Mouse (Mus musculus): Measurements from ENCODE around the gene Clk4. TPM values are rescaled to one million over a fixed set of nuclear protein-coding genes. Genes with fewer than 3 reads are reported as not detected.
A peak's percentile ranks its signal among the peaks of the same experiment; 100 is the strongest.

Clk4 gene
- 8.0 and 14.3 TPM in 2 replicates for polyA plus RNA-seq (2012; rRNA removed)

DNA sequence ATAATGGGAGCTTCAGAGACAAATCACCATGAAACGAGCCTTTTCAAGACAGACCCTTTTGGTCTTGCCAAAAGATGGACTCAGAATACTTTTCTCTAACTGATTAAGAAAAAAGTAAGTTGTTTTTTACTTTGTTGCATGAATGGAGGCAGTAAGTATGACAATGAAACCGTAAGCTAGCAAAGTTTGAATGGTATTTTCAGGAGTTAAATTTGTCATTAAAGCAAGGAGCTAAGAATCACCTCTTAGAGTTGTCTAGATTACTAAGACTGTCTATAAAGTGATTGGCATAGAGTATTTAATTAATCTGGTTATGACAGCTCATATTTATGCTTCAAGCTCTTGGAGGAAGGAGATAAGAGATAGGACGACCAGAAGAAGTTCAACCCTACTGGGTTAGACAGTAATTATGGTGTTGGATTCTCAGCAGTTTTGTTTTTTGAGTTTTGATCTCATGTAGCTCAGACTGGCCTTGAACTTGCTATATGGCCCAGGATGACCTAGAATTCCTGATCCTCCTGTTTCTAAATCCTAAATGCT, at the start of gene Clk4:
Gene Clk4 (plus strand): TSS at position 51 of the 540 bp plus-strand sequence.
- TF ChIP-seq POLR2A (IDR thresholded peaks at IDR 0.05; ENCODE audit: low read depth, low read length) (no peak), CTCF (IDR thresholded peaks at IDR 0.05; ENCODE audit: extremely low read depth, insufficient read length, insufficient replicate concordance, low read depth, low read length) (no peak)
- peak within 1 kb of the TSS; percentile 73 for H3K4me3 ChIP-seq (ENCODE audit: low read depth, low read length)
- H3K4me1 ChIP-seq (ENCODE audit: control insufficient read depth, insufficient read depth, insufficient read length, low read length) = 0 out of 2 replicates have a peak, but pooled peaks cover 2% of the 10 kb centered on the region
- no peaks in the 10 kb centered on the region for H3K27me3 ChIP-seq (ENCODE audit: control insufficient read depth, insufficient read depth, low read length)
- peak within 1 kb of the TSS; percentile 85 for H3K27ac ChIP-seq (ENCODE audit: insufficient read depth, low read depth, low read length)
- H3K36me3 ChIP-seq (ENCODE audit: control insufficient read depth, insufficient read depth, low read length) = no peaks in the 10 kb centered on the region
- 71% methylated on average over 3 of the region's 3 CpGs for WGBS

DNA sequence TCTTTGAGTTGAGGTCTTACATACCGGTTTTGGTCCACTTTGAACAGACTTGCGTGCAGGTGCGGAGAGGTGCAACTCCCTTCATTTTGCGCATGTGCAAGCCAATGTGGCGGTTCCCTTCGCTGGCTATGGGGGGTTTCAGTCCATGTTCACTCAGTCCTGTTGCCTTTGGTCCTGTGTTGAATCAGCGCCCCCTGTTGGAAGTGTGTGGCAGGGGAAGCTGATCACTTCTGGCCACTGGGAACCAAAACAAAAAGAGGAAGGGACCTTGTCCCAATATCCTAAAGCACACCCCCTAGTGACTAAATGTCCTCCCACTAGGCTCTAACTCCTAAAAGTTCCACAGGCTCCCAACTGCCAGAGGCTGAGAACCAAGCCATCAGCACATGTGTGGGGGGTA, 47.5 kb upstream of the Clk4 start:
- H3K4me3 ChIP-seq (ENCODE audit: low read depth, low read length) = no peak overlapping the region
- no peaks in the 10 kb centered on the region for H3K27me3 ChIP-seq (ENCODE audit: control insufficient read depth, insufficient read depth, low read length)
- no peak overlapping the region for H3K27ac ChIP-seq (ENCODE audit: insufficient read depth, low read depth, low read length)
- 90% methylated on average over 7 of the region's 7 CpGs for WGBS
- TF ChIP-seq CTCF (IDR thresholded peaks at IDR 0.05; ENCODE audit: extremely low read depth, insufficient read length, insufficient replicate concordance, low read depth, low read length) = no peak
- TF ChIP-seq POLR2A (IDR thresholded peaks at IDR 0.05; ENCODE audit: low read depth, low read length) = no peak
- H3K4me1 ChIP-seq (ENCODE audit: control insufficient read depth, insufficient read depth, insufficient read length, low read length) = no peaks in the 10 kb centered on the region
- no peaks in the 10 kb centered on the region for H3K36me3 ChIP-seq (ENCODE audit: control insufficient read depth, insufficient read depth, low read length)

DNA sequence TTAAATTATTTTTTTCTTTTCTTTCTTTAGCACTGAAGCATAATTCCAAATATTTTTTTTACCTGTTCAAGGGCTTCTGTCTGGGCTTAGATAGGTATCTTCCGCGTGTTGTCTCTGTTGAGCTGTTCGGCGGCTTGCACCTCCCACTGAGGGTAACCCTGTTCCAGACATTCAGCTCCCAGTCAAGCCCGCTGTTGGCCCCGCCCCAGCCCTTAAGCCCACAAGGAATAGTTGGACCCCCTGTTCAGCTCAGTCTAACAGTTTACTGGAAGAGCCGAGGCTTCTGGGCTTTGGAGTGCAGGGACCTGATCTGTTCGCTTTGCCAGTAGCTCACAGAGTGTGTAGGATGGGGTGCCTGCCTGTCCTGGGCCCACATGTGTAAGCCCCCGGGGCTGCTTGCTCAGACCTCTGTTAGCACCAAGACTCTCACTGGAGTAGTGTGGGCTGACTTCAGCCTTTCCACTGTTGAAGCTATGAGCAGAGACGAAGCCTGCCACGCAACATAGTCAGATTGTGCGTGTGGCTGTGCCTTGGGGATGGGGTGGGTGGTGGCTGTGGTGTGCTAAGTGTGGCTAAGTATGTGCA, 42.0 kb upstream of the Clk4 start:
- TF ChIP-seq CTCF (IDR thresholded peaks at IDR 0.05; ENCODE audit: extremely low read depth, insufficient read length, insufficient replicate concordance, low read depth, low read length) = no peak
- TF ChIP-seq POLR2A (IDR thresholded peaks at IDR 0.05; ENCODE audit: low read depth, low read length) = no peak

DNA sequence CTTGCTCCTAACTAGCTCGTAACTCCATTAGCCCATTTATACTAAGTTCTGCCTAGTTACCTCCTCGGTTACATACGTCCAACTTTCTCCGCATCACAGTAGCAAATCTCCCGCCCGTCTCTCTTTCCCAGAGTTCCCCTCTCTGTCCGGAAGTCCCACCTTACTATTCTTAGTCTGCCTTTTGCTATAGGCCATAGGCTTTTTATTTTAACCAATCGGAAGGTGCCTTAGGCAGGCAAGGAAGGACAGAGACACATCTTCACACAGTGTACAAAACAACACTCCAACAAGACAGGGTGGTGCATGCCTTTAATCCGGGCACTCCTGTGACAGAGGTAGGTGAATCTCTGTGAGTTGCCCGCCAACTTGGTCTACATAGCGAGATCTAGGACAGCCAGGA, 41.2 kb upstream of the Clk4 start, which contains the start of gene Gm12569:
Gene Gm12569 (plus strand): TSS at position 166 of the 400 bp plus-strand sequence.
- Histone ChIP-seq H3K27ac (ENCODE audit: insufficient read depth, low read depth, low read length) (no peak within 1 kb of the TSS), H3K4me3 (ENCODE audit: low read depth, low read length) (no peak within 1 kb of the TSS), H3K36me3 (ENCODE audit: control insufficient read depth, insufficient read depth, low read length) (no peaks in the 10 kb centered on the region), H3K4me1 (ENCODE audit: control insufficient read depth, insufficient read depth, insufficient read length, low read length) (no peaks in the 10 kb centered on the region), H3K27me3 (ENCODE audit: control insufficient read depth, insufficient read depth, low read length) (no peaks in the 10 kb centered on the region)
- WGBS = 91% methylated on average over 11 of the region's 11 CpGs
- no peak for TF ChIP-seq CTCF (IDR thresholded peaks at IDR 0.05; ENCODE audit: extremely low read depth, insufficient read length, insufficient replicate concordance, low read depth, low read length)
- no peak for TF ChIP-seq POLR2A (IDR thresholded peaks at IDR 0.05; ENCODE audit: low read depth, low read length)

More for the DNA sequence above, 42.0 kb upstream of the Clk4 start:
- Histone ChIP-seq H3K27me3 (ENCODE audit: control insufficient read depth, insufficient read depth, low read length) (no peaks in the 10 kb centered on the region), H3K4me1 (ENCODE audit: control insufficient read depth, insufficient read depth, insufficient read length, low read length) (no peaks in the 10 kb centered on the region), H3K4me3 (ENCODE audit: low read depth, low read length) (no peak overlapping the region), H3K36me3 (ENCODE audit: control insufficient read depth, insufficient read depth, low read length) (no peaks in the 10 kb centered on the region), H3K27ac (ENCODE audit: insufficient read depth, low read depth, low read length) (no peak overlapping the region)
- 82% methylated on average over 12 of the region's 12 CpGs for WGBS

- WGBS = 86% methylated on average over 4 of the region's 4 CpGs
- H3K27ac ChIP-seq (ENCODE audit: insufficient read depth, low read depth, low read length) = no peak overlapping the region
- H3K27me3 ChIP-seq (ENCODE audit: control insufficient read depth, insufficient read depth, low read length) = no peaks in the 10 kb centered on the region
- H3K4me1 ChIP-seq (ENCODE audit: control insufficient read depth, insufficient read depth, insufficient read length, low read length) = no peaks in the 10 kb centered on the region
- H3K4me3 ChIP-seq (ENCODE audit: low read depth, low read length) = no peak overlapping the region
- H3K36me3 ChIP-seq (ENCODE audit: control insufficient read depth, insufficient read depth, low read length) = no peaks in the 10 kb centered on the region
- TF ChIP-seq CTCF (IDR thresholded peaks at IDR 0.05; ENCODE audit: extremely low read depth, insufficient read length, insufficient replicate concordance, low read depth, low read length) (no peak), POLR2A (IDR thresholded peaks at IDR 0.05; ENCODE audit: low read depth, low read length) (no peak)
Measured at GRCm38 (mm10) chr11:51227104-51227503, 34.4 kb upstream of the Clk4 start.

- no peak overlapping the region for H3K4me3 ChIP-seq (ENCODE audit: low read depth, low read length)
- 85% methylated on average over 9 of the region's 9 CpGs for WGBS
- no peak for TF ChIP-seq CTCF (IDR thresholded peaks at IDR 0.05; ENCODE audit: extremely low read depth, insufficient read length, insufficient replicate concordance, low read depth, low read length)
- TF ChIP-seq POLR2A (IDR thresholded peaks at IDR 0.05; ENCODE audit: low read depth, low read length) = no peak
- H3K4me1 ChIP-seq (ENCODE audit: control insufficient read depth, insufficient read depth, insufficient read length, low read length) = no peaks in the 10 kb centered on the region
- H3K27me3 ChIP-seq (ENCODE audit: control insufficient read depth, insufficient read depth, low read length) = no peaks in the 10 kb centered on the region
- no peaks in the 10 kb centered on the region for H3K36me3 ChIP-seq (ENCODE audit: control insufficient read depth, insufficient read depth, low read length)
- no peak overlapping the region for H3K27ac ChIP-seq (ENCODE audit: insufficient read depth, low read depth, low read length)
Measured at GRCm38 (mm10) chr11:51234626-51235025, 26.9 kb upstream of the Clk4 start.

- H3K36me3 ChIP-seq (ENCODE audit: control insufficient read depth, insufficient read depth, low read length) = no peaks in the 10 kb centered on the region
- no peak overlapping the region for H3K4me3 ChIP-seq (ENCODE audit: low read depth, low read length)
- no peaks in the 10 kb centered on the region for H3K27me3 ChIP-seq (ENCODE audit: control insufficient read depth, insufficient read depth, low read length)
- no peaks in the 10 kb centered on the region for H3K4me1 ChIP-seq (ENCODE audit: control insufficient read depth, insufficient read depth, insufficient read length, low read length)
- H3K27ac ChIP-seq (ENCODE audit: insufficient read depth, low read depth, low read length) = no peak overlapping the region
- TF ChIP-seq POLR2A (IDR thresholded peaks at IDR 0.05; ENCODE audit: low read depth, low read length) = no peak
- TF ChIP-seq CTCF (IDR thresholded peaks at IDR 0.05; ENCODE audit: extremely low read depth, insufficient read length, insufficient replicate concordance, low read depth, low read length) = no peak
- WGBS = 86% methylated on average over 2 of the region's 2 CpGs
Measured at GRCm38 (mm10) chr11:51242897-51243296, 18.6 kb upstream of the Clk4 start.

Data from small intestine, adult 2 months (tissue).